Mouse (Mus musculus) neural tube, embryonic 15.5 days (tissue): ENCODE measurements at regions not wholly inside any gene's neighbourhood (a gene's known extent, or its start where the extent isn't known, plus 50 kb on each side); places are given as distances from the start of the nearest gene placed in this dataset.

Experiments used
- ATAC-seq: fragments of 200-750 bp; cut with Nextera tagmentation; 2 replicates; pipeline ENCODE4 v1.8.0; 2017; ENCODE audit warnings: mild to moderate bottlenecking, moderate TSS enrichment, moderate library complexity; ENCODE audit not compliant: low FRiP score
- H3K27ac ChIP-seq: fragments of 300-500 bp; sonication (generic); replicated peaks from 2 replicates; pipeline ENCODE4 v1.5.1; 2015; ENCODE audit warnings: mild to moderate bottlenecking, inconsistent platforms
- H3K27me3 ChIP-seq: fragments of 300-500 bp; sonication (generic); replicated peaks from 2 replicates; pipeline ENCODE4 v1.6.1; 2015; ENCODE audit warnings: inconsistent platforms
- H3K36me3 ChIP-seq: fragments of 300-500 bp; sonication (generic); 2 replicates; pipeline ENCODE4 v1.6.1; 2015; ENCODE audit warnings: inconsistent platforms
- H3K4me1 ChIP-seq: fragments of 300-500 bp; sonication (generic); 2 replicates; pipeline ENCODE4 v1.6.1; 2015; ENCODE audit warnings: inconsistent platforms
- H3K4me2 ChIP-seq: fragments of 300-500 bp; sonication (generic); 2 replicates; pipeline ENCODE4 v1.6.1; 2015; ENCODE audit warnings: inconsistent platforms, mild to moderate bottlenecking, moderate library complexity
- H3K4me3 ChIP-seq: fragments of 300-500 bp; sonication (generic); replicated peaks from 2 replicates; pipeline ENCODE4 v1.5.1; 2015; ENCODE audit warnings: mild to moderate bottlenecking, inconsistent platforms
- H3K9ac ChIP-seq: fragments of 300-500 bp; sonication (generic); replicated peaks from 2 replicates; pipeline ENCODE4 v1.6.1; 2015; ENCODE audit warnings: mild to moderate bottlenecking, inconsistent platforms
- H3K9me3 ChIP-seq: fragments of 300-500 bp; sonication (generic); replicated peaks from 2 replicates; pipeline ENCODE4 v1.6.1; 2016; ENCODE audit warnings: inconsistent platforms
- whole genome bisulfite sequencing: fragments of 180-500 bp; shearing (Covaris S2); methylation state at CpG from one replicate; pipeline ENCODE4 v1.1.7; 2015; ENCODE audit warnings: mixed read lengths; 5-methylcytosine and 5-hydroxymethylcytosine counted together

- no peak overlapping the region for H3K27ac ChIP-seq
- H3K4me3 ChIP-seq, result no peak overlapping the region
- no peak for ATAC-seq
- no peak overlapping the region for H3K4me2 ChIP-seq
- H3K4me1 ChIP-seq, result no peaks in the 10 kb centered on the region
- no peaks in the 10 kb centered on the region for H3K27me3 ChIP-seq
- no peaks in the 10 kb centered on the region for H3K9me3 ChIP-seq
- H3K36me3 ChIP-seq, result no peaks in the 10 kb centered on the region
- 78% methylated on average over 3 of the region's 3 CpGs for WGBS
- no peak overlapping the region for H3K9ac ChIP-seq
Measured at GRCm38 (mm10) chr6:107019126-107019525, 219.2 kb upstream of the Crbn start.

GRCm38 (mm10) chr6:107045177-107045576 is 245.3 kb upstream of the Crbn start:
- H3K4me3 ChIP-seq, result no peak overlapping the region
- no peaks in the 10 kb centered on the region for H3K27me3 ChIP-seq
- no peak overlapping the region for H3K27ac ChIP-seq
- 77% methylated on average over 3 of the region's 3 CpGs for WGBS
- H3K4me1 ChIP-seq, result no peaks in the 10 kb centered on the region
- ATAC-seq, result no peak
- no peaks in the 10 kb centered on the region for H3K9me3 ChIP-seq
- no peak overlapping the region for H3K9ac ChIP-seq
- no peaks in the 10 kb centered on the region for H3K36me3 ChIP-seq
- no peak overlapping the region for H3K4me2 ChIP-seq

- no peaks in the 10 kb centered on the region for H3K9me3 ChIP-seq
- no peaks in the 10 kb centered on the region for H3K4me1 ChIP-seq
- H3K9ac ChIP-seq, result no peak overlapping the region
- WGBS, result 96% methylated on average over 1 of the region's 1 CpGs
- H3K4me3 ChIP-seq, result no peak overlapping the region
- no peaks in the 10 kb centered on the region for H3K27me3 ChIP-seq
- no peak overlapping the region for H3K4me2 ChIP-seq
- H3K27ac ChIP-seq, result no peak overlapping the region
- H3K36me3 ChIP-seq, result no peaks in the 10 kb centered on the region
- no peak for ATAC-seq
Measured at GRCm38 (mm10) chr6:107051604-107052003, 251.7 kb upstream of the Crbn start.

GRCm38 (mm10) chr6:107052180-107052579 is 252.3 kb upstream of the Crbn start:
- Histone ChIP-seq H3K4me2 (no peak overlapping the region), H3K36me3 (no peaks in the 10 kb centered on the region), H3K4me3 (no peak overlapping the region), H3K9ac (no peak overlapping the region), H3K27me3 (no peaks in the 10 kb centered on the region), H3K27ac (no peak overlapping the region), H3K9me3 (no peaks in the 10 kb centered on the region), H3K4me1 (no peaks in the 10 kb centered on the region)
- no peak for ATAC-seq
- 77% methylated on average over 1 of the region's 1 CpGs for WGBS

- no peak overlapping the region for H3K4me2 ChIP-seq
- no peaks in the 10 kb centered on the region for H3K9me3 ChIP-seq
- H3K27me3 ChIP-seq, result no peaks in the 10 kb centered on the region
- H3K4me1 ChIP-seq, result no peaks in the 10 kb centered on the region
- H3K36me3 ChIP-seq, result no peaks in the 10 kb centered on the region
- H3K9ac ChIP-seq, result no peak overlapping the region
- H3K27ac ChIP-seq, result no peak overlapping the region
- H3K4me3 ChIP-seq, result no peak overlapping the region
- 72% methylated on average over 3 of the region's 3 CpGs for WGBS
- ATAC-seq, result no peak
Measured at GRCm38 (mm10) chr6:107059001-107059765, 259.3 kb upstream of the Crbn start.

- H3K4me2 ChIP-seq, result no peak overlapping the region
- H3K27ac ChIP-seq, result no peak overlapping the region
- no peaks in the 10 kb centered on the region for H3K36me3 ChIP-seq
- H3K9ac ChIP-seq, result no peak overlapping the region
- no peak for ATAC-seq
- WGBS, result 89% methylated on average over 6 of the region's 6 CpGs
- H3K27me3 ChIP-seq, result no peaks in the 10 kb centered on the region
- H3K4me1 ChIP-seq, result no peaks in the 10 kb centered on the region
- H3K4me3 ChIP-seq, result no peak overlapping the region
- no peaks in the 10 kb centered on the region for H3K9me3 ChIP-seq
Measured at GRCm38 (mm10) chr6:107062886-107063565, 263.1 kb upstream of the Crbn start.

GRCm38 (mm10) chr6:107070441-107070840 is 270.6 kb upstream of the Crbn start:
- Histone ChIP-seq H3K27me3 (no peaks in the 10 kb centered on the region), H3K4me1 (no peaks in the 10 kb centered on the region), H3K36me3 (no peaks in the 10 kb centered on the region), H3K4me3 (no peak overlapping the region), H3K9ac (no peak overlapping the region), H3K9me3 (no peaks in the 10 kb centered on the region), H3K4me2 (no peak overlapping the region), H3K27ac (no peak overlapping the region)
- whole genome bisulfite sequencing, result 94% methylated on average over 7 of the region's 7 CpGs
- ATAC-seq, result no peak

GRCm38 (mm10) chr6:107092600-107092999 is 292.7 kb upstream of the Crbn start:
- no peaks in the 10 kb centered on the region for H3K4me1 ChIP-seq
- H3K4me3 ChIP-seq, result no peak overlapping the region
- H3K36me3 ChIP-seq, result no peaks in the 10 kb centered on the region

GRCm38 (mm10) chr6:107128716-107129115 is 328.8 kb upstream of the Crbn start:
- Histone ChIP-seq H3K9ac (no peak overlapping the region), H3K27ac (no peak overlapping the region), H3K9me3 (no peaks in the 10 kb centered on the region), H3K36me3 (no peaks in the 10 kb centered on the region), H3K4me2 (no peak overlapping the region), H3K27me3 (no peaks in the 10 kb centered on the region), H3K4me1 (no peaks in the 10 kb centered on the region), H3K4me3 (no peak overlapping the region)
- ATAC-seq, result no peak
- 89% methylated on average over 1 of the region's 1 CpGs for WGBS

More at GRCm38 (mm10) chr6:107092600-107092999, 292.7 kb upstream of the Crbn start:
- no peak for ATAC-seq
- H3K9me3 ChIP-seq, result no peaks in the 10 kb centered on the region
- H3K27ac ChIP-seq, result no peak overlapping the region
- no peak overlapping the region for H3K4me2 ChIP-seq
- H3K27me3 ChIP-seq, result no peaks in the 10 kb centered on the region
- H3K9ac ChIP-seq, result no peak overlapping the region

- H3K4me3 ChIP-seq, result no peak overlapping the region
- no peak overlapping the region for H3K9ac ChIP-seq
- no peaks in the 10 kb centered on the region for H3K27me3 ChIP-seq
- no peak overlapping the region for H3K27ac ChIP-seq
- H3K4me1 ChIP-seq, result no peaks in the 10 kb centered on the region
- no peaks in the 10 kb centered on the region for H3K9me3 ChIP-seq
- no peaks in the 10 kb centered on the region for H3K36me3 ChIP-seq
- ATAC-seq, result no peak
- no peak overlapping the region for H3K4me2 ChIP-seq
- 71% methylated on average over 3 of the region's 3 CpGs for WGBS
Measured at GRCm38 (mm10) chr6:107167736-107168491, 361.7 kb upstream of the Lrrn1 start.

- Histone ChIP-seq H3K4me2 (no peak overlapping the region), H3K4me3 (no peak overlapping the region), H3K36me3 (no peaks in the 10 kb centered on the region), H3K4me1 (no peaks in the 10 kb centered on the region), H3K27me3 (no peaks in the 10 kb centered on the region), H3K9me3 (no peaks in the 10 kb centered on the region), H3K9ac (no peak overlapping the region), H3K27ac (no peak overlapping the region)
- no peak for ATAC-seq
- WGBS, result 80% methylated on average over 2 of the region's 2 CpGs
Measured at GRCm38 (mm10) chr6:107218309-107218708, 311.3 kb upstream of the Lrrn1 start.

GRCm38 (mm10) chr6:107218721-107219120 is 310.8 kb upstream of the Lrrn1 start:
- Histone ChIP-seq H3K36me3 (no peaks in the 10 kb centered on the region), H3K4me3 (no peak overlapping the region), H3K4me1 (no peaks in the 10 kb centered on the region), H3K9ac (no peak overlapping the region), H3K27me3 (no peaks in the 10 kb centered on the region), H3K9me3 (no peaks in the 10 kb centered on the region), H3K27ac (no peak overlapping the region), H3K4me2 (no peak overlapping the region)
- no peak for ATAC-seq
- 78% methylated on average over 4 of the region's 4 CpGs for WGBS
